Mouse (Mus musculus): ENCODE measurements around the gene Gja5.
"Not testable (repeated sequence)": the region's sequence is repeated elsewhere in the genome, so short reads cannot be mapped to it uniquely, and the experiment has no call there.

The Gja5 gene

GRCm38 (mm10) chr3:97103946-97104345 lies 199.5 kb downstream of the Gja5 start:
- DNase-seq (ENCODE audit: low spot score): not testable (repeated sequence)

DNA sequence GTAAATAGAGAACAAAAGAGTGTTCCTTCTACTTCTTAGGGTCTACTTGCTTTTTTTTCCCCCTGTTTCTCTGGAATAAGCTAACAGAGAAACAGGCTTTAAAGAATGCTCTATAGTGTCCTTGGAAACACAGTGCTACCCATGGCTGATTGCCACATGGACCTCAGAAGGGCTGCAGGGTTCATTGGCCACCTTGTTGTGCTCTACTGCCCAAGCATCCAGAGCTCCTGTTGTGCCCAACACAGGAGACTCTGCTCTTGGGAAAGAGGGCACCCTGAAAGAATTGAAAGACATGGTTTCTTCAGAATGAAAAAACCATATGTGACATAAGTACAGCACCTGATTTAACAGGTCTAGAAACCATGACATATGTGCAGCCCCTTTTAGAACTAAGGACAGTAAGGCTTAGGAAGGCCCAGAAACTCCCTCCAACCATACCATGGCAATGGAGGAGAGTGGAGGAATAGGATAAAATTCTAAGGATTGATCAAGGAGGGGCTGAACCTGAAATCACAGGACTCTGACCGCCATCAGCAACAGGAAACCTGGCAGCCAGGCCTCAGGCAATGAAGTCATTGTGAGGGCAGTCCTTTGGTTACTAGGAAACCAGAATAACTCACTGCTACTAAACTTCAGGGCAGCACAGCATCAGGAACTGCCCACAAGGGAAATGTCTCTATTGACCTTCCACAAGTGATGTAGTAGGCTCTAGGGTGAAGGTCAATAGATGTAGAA lies 200.4 kb downstream of the Gja5 start:
- no peak for DNase-seq (ENCODE audit: low spot score)

DNA sequence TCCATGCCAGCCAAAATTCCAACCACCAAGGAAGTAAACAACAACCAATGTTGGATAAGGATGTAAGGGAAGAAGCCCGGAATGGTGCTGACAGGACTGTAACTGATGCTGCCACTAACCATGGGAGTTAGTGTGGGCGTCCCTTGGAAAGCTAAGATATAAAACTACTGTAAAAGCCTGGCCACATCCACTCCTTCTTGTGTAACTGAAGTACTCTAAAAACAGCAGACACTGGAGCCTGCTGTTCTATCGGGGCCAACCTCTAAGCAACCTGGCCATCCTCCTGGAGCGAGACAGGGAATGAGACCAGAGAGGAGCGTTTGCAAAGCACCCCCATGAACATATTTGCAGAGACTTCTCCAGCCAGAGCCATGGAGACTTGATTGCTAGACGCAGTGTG lies 213.0 kb downstream of the Gja5 start:
- no peak for DNase-seq (ENCODE audit: low spot score)

GRCm38 (mm10) chr3:97118313-97118712 lies 213.8 kb downstream of the Gja5 start:
- DNase-seq (ENCODE audit: low spot score): no peak

DNA sequence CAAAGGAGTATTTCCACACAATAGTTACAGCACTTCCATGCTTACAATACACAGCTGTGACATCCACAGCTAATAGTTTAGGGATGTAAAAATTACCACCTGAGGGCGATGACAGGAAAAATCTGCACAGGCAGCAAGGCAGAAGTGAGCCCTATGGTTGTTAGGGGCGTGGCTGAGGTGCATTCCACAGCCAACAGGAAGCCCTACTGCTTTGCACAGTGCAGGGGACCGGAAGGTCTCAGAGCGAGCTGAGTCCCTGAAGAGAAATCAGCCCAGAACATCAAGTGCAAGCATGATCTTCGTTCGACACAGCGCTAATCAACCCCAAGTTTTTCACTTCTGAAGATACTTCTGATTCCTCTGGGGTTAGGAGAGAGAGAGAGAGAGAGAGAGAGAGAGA lies 219.7 kb downstream of the Gja5 start:
- no peak for DNase-seq (ENCODE audit: low spot score)
